1 mouse cellular context compared by ENCODE assay signal in the genomic region with DNA sequence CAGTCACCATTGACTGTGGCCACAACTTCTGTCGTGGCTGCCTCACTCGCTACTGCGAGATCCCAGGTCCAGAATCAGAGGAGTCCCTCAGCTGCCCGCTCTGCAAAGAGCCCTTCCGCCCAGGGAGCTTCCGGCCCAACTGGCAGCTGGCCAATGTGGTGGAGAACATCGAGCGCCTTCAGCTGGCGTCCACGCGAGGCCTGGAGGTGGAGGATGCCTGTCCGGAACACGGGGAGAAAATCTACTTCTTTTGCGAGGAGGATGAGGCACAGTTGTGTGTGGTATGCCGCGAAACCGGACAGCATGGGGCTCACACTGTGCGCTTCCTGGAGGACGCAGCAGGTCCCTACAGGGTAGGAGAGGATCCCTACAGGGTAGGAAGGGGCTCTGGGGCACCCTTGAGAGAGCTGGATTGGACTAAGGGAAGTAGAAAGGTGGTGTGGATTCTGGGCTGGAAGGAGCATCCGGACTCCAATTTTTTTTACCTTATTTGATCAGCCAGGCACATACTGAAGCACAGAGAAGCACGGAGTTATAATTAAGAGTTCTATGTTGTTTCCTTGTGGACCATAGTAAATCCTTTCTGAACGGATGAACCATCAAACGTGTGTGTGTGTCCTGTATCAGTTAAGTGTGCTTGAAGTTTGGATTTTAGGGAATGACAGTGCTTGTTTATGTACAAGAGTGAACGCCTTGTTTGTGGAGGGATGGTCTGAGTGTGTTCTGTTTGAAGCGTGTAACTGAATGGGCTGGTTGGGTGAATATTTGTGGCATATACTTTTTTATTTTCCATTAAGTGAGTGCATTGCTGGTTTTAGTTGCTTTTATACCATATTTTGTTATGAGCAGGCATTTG.
TF ChIP-seq lines count a peak whose summit lies in the region.

No protein-coding gene starts in this region.

TF ChIP-seq in ES-E14, 5 proteins besides CTCF, POLR2A, EP300 and RAD21 (continued from another document):
- no peak for TF ChIP-seq MAFK (IDR thresholded peaks at IDR 0.05; ENCODE audit: insufficient read depth, low read depth, low read length)
